Mouse (Mus musculus) monocyte, adult 2 months (primary cell): ENCODE measurements around the gene Ceacam19.

Experiments used
- DNase-seq, 2 experiments: peaks; one replicate each; pipeline ENCODE4 v3.0.0; 2022; ENCODE audit warnings: low spot score in 2 of 2, low read depth in 1 of 2

The Ceacam19 gene

DNA sequence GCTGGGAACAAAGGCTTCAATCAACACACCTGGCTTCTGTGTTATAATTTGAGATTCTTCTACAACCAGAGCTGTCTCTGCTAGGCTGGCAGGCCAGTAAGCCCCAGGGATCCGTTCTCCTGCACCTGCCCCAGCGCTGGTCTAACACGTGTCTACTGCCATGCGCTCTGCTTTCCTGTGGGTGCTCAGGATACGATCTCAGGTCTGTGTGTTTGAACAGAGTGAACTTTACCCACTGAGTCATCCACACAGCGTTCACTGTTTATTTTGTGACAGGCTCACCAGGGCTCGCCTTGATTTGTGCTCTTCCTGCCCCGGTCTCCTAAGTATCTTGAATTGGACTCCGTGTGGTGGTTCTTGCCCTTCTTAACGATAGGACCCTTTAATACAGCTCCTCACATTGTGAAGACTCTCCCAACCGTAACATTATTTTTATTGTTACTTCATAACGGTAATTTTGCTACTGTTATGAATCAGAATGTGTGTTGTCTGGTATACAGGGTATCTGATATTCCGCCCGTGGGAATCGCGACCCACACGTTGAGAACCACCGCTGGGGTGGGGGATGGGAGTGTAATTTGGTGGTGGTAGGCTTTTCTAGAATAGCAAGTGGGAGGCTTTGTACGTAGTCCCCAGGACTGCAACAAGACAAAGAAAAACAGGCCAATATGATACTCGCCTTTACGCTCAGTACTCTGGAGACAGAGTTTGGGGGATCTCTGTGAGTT is 45.9 kb downstream of the Ceacam19 start:
- no peak for DNase-seq

- DNase-seq = no peak
Observed at GRCm38 (mm10) chr7:19840936-19841335, 46.8 kb downstream of the Ceacam19 start.

GRCm38 (mm10) chr7:19840371-19840770 is 47.4 kb downstream of the Ceacam19 start:
- no peak for DNase-seq

DNA sequence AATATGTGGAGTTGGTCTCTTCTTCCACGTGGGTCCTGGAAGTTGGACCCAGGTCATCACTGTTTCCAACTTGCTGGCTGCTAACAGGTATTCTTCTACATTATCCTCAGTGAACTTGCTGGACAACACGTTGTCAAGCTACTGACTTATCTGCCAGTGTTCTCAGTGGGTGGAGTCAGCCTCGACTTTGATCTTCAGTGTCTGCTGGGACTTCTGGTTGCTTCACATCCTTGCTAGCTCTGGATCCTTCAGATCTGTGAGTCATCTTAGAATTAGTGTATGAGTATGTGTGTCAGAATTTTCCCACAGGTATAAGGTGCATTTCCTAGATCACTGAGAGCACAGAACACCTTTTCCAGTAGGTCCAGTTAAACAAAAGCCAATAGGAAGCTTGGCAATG is 50.9 kb downstream of the Ceacam19 start:
- no peak for DNase-seq

DNA sequence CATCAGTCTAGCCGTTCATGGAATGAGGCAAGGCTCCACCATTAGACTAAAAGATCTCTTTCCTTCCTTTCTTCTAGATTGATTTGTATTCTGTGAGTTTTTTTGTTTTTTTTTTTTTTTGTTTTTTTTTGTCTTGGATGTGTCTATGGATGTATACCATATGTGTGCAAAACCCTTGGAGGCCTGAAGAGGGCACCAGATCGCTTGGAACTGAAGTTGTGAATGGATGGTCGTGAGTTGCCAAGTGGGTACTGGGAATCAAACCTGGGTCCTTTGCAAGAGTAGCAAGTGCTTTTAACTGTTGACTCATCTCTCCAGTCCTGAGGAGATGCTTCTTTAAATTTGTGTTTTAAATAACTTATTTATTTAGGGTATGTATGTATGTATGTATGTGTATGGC is 53.7 kb downstream of the Ceacam19 start:
- DNase-seq = no peak

- DNase-seq = no peak
Observed at GRCm38 (mm10) chr7:19831837-19832236, 55.9 kb downstream of the Ceacam19 start.

GRCm38 (mm10) chr7:19830682-19831156 is 57.0 kb downstream of the Ceacam19 start:
- peak; percentile 81 to 87 for DNase-seq

GRCm38 (mm10) chr7:19829694-19830093 is 58.1 kb downstream of the Ceacam19 start:
- DNase-seq = no peak

GRCm38 (mm10) chr7:19826756-19827155 is 61.0 kb downstream of the Ceacam19 start:
- DNase-seq = no peak
